Mouse (Mus musculus) brain, embryonic 18.5 days (tissue): ENCODE measurements at regions not wholly inside any gene's neighbourhood (a gene's known extent, or its start where the extent isn't known, plus 50 kb on each side); places are given as distances from the start of the nearest gene placed in this dataset.

Source experiments
- DNase-seq: peaks from one replicate; pipeline ENCODE4 v3.0.0-alpha.2; 2012; ENCODE audit warnings: low read depth, low spot score

DNA sequence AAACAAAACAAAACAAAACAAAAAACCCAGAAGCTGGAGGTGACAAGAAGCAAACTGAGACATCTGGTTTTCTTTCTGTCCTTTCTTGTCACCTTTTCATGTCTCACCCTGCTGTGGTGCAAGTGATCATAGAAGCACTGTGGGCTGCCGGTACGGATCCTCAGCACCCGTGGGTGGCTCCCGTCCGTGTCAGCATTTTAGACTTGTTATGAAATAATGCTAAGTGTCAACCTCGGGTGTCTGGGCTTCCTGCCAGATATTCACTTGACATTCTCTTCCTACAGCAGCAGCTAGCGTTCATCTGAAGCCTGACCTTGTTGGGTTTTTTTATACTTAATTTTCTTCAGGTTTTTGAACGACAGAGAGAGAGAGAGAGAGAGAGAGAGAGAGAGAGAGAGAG lies 404.7 kb downstream of the Pla2g4a start:
- no peak for DNase-seq

DNA sequence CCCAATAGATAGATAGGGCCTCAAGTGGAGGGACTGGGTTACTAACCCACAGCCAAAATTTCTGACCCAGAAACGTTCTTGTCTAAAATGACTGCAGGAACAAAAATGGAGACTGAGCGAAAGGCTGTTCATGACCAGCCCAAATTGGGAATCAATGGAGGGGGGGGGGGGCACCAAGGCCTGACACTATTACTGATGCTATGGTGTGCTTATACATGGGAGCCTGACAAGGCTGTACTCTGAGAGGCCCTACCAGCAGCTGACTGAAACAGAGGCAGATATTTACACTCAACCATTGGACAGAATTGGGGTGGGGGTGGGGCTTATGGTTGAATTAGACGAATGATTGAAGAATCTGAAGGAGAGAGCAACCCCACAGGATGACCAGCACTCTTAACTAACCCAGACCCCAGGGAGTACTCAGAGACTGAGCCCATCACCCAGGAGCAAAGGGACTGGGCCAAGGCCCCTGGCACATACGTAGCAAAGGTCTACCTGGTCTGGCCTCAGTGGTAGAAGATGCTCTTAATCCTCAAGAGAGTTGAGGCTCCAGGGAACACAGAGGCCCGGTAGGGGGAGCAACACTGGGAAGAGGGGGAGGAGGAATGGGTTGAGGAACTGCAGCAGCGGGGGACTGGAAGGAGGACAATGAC lies 405.6 kb downstream of the Pla2g4a start:
- no peak for DNase-seq

DNA sequence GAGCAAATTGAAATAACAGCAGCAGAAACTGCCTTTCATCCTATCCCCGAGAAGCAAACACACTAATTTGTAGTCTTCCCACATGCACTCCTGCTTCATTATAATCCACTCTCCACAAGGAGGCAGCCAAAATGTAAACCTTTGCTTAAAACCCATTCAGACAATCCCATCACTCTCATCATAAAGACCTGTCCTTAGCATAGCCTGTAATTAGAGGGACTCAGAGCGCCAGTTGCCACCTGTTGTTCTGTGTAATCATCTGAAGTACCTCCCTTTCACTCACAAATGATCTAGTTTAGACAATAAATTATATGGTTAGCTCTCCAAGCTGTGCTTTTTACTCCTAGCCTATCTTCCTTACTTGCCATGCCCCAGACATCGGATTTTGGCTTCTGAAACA lies 415.0 kb downstream of the Pla2g4a start:
- DNase-seq: no peak

DNA sequence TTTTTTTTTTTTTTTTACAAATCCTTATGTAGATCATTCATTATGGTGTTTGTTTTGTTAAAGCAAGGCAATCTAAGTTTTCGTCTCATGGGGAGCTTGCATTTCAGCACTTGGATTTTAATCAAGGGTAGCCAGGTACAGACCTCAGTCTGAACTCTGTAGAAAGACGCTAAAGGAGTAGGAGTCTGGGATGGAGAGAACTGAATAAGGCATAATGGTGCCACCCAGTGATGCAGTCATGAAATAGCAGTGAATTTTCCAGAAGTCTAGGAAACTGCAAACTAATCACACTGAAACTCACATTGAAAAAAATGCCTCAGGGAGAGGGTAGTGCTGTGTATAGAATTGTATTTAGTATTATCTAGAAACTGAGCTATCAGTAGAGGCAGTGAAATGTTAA lies 419.7 kb downstream of the Pla2g4a start:
- DNase-seq: peak; percentile 18

DNA sequence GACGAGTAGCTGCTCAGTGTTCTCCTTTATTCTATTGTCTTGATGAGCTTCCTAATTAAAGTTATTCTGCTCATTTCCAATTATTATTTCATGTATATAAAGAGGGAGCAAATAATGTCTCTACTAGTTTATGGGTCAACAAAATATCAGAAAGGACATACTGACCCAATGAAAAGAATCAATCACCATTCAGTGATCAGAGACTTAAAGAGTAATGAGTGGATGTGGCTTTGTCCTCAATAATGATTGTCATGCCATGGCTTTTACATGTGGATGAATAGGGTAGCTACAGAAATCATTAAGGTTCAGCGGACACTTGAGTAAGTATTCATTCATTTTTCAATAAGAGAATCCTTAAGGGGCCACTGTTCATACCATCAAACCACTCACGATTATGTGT lies 427.4 kb downstream of the Pla2g4a start:
- no peak for DNase-seq
